Mouse (Mus musculus) heart, postnatal 0 days (tissue): Measurements from ENCODE around the gene Actrt3.
A peak's percentile ranks its signal among the peaks of the same experiment; 100 is the strongest.

ENCODE experiments used
- CTCF ChIP-seq: IDR thresholded peaks from 2 replicates; pipeline ENCODE4 v1.5.1; 2016; ENCODE audit warnings: antibody characterized with exemption, control low read depth, low read depth
- EP300 ChIP-seq: IDR thresholded peaks from 2 replicates; pipeline ENCODE4 v1.6.1; 2016; ENCODE audit warnings: antibody characterized with exemption, low read depth

GRCm38 (mm10) chr3:30633681-30634080 lies 33.9 kb upstream of the Actrt3 start:
- TF ChIP-seq CTCF = peak; percentile 22; the same call in 1 of the 2 replicates
- no peak for TF ChIP-seq EP300
